Mouse (Mus musculus): Measurements from ENCODE around the gene Gpatch3.

Gene Gpatch3

DNA sequence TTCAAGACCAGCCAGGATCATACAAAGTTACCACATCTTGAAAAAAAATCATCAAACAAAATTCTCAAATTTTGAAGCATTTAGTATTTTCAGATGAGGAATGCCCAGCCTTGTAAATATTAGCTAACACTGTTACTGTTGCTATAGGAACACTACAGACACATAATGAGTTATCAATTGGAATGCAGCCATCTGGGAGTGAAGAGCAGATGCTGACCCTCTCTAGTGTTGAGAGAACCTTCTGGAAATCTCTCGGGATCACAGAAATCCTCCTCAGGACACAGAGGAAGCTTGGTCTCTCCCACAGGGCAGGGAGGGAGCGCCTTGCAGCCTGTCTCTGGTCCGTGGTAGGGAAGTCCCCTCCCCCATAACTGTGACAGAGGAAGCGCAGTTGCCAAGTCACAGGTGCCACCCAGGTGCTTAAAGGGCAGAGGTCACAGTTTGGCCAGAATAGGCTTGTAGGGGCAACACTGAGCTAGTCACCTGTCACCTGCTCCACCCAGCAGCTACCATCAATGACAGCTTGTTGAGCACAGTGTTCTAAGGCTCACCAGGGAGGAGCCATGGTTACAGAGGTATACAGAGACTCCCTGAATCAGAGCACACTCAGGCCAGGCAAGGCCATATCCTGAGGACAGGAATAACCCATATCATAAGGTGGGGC, 45.1 kb downstream of the Gpatch3 start:
- no peak for DNase-seq (ENCODE audit: low read depth, low spot score)

DNA sequence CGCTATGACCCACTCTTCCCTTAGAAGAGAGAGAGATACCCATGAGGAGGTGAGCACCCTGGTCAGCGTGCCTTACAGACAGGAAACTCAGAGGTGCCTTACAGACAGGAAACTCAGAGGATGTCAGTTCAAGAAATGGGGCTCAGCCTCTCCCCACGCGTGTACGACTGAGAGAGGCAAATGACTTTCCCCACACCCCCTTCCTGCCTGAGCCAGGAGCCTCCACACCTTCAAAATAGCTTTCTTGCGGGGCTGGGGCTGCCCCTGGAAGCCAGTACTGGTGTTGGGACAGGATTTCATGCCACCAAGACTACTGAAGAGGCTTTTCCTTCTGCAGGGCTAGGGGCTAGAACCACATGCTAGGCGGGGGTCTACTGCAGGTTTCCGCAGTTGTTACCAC, 46.1 kb downstream of the Gpatch3 start:
- DNase-seq (ENCODE audit: low read depth, low spot score) = no peak

DNA sequence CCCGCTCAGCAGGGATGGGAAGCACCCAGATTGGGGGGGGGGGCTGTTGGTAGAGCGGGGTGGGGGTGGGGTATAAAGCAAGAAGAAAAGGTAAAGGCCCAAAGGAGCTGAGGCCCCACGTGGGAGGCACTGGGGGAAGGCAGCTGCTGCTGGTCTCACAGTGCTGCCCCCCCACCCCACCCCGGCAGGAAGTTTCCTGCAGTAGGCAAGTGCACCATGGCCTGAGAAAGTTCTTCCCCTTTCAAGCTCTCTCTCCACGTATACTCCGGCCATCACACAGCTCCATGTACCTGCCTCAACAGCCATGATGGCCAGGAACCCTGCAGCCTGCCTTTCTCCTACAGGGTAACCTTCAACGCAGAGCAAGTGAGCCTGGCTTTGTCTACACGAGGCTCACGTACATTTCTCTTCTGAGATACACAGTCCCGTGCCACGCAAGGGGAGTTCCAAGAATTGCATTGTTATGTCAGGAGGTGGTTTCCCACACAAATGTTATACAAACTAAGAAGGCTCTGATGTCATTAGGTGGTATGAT, 47.7 kb downstream of the Gpatch3 start:
- DNase-seq (ENCODE audit: low read depth, low spot score) = no peak

DNA sequence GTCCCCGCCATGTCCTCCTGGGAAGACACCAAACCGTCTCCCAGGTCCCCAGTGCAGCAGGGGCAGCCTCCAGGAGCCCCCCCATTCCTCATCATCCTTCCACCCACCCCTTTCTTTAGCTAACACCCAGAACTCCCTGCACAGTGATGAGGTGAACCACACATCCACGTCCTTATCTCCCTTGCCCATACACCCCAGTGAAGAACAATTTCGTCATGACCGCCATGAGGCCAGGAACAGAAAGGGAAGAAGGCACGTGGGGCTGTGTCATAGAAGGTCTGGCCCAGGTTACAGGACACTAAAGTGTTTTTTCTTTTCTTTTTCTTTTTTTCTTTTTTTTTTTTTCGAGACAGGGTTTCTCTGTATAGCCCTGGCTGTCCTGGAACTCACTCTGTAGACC, 50.3 kb downstream of the Gpatch3 start:
- DNase-seq (ENCODE audit: low read depth, low spot score) = no peak

DNA sequence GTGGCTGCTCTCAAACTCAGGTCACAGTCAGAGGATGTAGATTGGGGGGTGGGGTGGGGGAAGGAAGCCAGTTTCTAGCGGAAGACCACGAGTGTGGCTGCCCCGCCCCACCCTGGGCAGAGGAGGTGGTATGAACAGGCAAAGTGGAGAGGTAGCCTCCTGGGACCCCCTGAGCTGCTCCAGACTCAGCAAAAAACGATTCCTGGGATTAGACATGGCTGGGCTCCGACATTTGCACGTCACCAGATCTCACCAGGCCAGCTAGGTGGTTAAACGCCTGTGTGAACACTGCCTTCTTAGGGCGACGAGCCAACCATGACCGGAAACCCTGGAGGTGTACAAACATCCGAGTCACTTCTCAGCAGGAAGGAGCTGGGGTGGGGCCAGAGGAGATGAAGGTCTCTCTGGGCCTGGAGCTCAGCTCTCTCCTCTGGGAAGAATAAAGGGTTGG, 51.1 kb downstream of the Gpatch3 start:
- no peak for DNase-seq (ENCODE audit: low read depth, low spot score)

DNA sequence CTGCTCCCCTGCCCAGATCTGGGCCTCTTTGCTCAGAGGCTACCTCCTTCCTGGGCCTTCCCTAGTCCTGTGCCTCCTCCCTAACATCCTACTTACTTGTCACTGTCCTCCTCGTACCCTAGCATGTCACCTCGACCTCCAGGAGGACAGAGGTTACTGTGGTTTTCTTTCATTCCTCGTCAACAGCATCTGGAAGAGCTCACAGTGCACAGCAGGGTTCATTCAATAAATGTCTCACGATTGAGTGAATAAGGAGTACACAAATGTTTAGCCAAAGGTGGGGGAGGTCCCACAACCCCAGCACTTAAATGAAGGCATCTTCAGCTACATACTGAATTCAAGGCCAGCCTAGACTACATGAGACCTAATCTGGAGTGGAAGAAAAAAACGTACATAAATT, 51.7 kb downstream of the Gpatch3 start:
- DNase-seq (ENCODE audit: low read depth, low spot score) = no peak

DNA sequence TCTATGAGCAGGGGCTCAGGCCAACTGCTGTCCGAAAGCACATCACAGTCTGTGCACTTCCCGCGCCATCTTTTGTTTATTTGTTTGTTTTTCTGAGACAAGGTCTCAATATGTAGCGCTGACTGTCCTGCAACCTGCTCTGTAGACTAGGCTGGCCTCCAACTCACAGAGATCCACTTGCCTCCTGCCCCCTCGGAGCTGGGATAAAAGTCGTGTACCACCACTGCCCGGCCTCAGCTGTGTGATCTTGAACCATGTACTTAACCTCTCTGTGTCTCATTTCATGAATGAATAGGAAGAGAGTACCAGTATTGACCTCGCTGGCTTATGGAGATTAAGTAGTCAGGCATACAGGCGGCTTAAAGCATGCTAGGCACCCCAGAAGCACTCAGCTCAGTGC, 52.1 kb downstream of the Gpatch3 start:
- DNase-seq (ENCODE audit: low read depth, low spot score) = no peak

DNA sequence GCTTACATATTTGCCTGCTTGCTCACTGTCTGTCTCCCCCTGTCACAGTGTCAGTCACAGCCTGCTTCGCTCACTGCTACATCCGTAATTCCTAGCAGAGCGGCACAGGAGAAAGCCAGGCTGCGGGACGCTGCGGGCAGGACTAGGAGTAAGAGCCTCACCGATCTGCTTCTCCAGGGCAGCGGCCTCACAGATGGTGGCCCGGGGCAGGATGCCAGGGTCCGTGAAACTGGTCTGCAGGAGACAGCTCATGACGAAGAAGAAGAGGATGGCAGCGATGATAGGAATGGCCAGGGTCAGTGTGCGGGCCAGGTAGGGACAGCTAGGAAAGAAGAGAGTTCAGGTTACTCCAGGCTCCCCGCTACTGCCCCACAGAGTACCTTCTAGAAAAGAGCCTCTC, 52.5 kb downstream of the Gpatch3 start:
- DNase-seq (ENCODE audit: low read depth, low spot score) = no peak

DNA sequence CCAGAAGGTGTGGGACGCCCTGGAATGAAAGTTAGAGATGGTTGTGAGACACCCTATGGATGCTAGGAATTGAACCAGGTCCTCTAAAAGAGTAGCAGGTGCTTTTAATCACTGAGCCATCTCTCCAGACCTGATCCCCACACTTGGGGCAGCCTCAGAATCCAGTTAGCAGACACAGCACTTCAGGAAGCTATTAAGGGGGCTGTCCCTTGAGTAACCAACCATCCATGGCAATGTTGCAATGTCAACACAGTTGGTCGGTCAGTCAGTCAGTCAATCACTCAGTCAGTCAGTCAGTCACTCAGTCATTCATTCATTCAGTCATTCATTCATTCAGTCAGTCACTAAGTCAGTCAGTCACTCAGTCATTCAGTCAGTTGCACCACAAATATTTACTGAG, 54.0 kb downstream of the Gpatch3 start:
- no peak for DNase-seq (ENCODE audit: low read depth, low spot score)

DNA sequence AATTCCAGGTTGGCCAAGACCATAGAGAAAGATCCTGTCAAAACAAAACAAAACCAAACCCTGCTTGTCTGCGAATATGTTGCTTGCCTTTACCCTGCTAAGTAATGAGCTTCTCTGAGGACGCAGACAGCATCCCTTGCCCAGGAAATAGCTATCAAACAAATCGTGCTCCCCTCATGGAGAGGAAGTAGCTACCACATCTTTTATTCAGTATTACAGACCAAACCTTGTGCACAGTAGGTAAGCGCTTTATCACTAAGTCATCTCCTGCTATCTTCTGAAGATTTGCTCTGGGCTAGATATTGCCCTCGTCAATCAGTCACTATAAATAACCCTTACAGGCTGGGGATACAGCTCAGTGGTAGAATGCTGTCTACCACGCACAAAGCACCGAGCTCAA, 54.6 kb downstream of the Gpatch3 start:
- no peak for DNase-seq (ENCODE audit: low read depth, low spot score)

DNA sequence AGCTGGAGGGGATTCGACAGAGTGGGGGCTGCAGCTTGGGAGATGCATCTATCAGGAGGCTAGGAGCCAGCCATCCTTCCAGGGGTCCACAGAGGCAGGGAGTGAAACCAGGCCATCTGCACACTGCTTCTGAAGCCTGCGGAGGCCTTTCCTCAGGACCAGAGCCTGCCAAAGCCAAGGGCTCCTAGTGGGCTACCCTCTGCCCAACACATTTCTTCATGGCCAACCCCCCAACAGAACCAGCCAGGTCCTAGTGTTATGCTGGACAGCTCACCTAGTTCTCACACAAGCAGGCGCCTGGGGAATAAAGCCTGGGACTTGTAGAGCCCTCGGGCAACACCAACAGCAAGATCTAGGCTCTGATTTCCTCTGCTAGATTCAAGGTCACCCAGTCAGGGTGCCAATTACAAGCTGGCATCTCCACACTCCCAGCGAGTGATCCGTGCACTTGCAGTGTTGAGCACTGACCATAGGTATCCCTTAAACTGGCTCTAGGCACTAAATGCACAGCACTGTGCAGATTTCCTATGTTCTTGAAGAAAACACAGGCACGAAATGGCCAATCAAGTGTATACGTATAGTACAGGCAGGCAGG, 55.9 kb downstream of the Gpatch3 start:
- DNase-seq (ENCODE audit: low read depth, low spot score) = no peak

DNA sequence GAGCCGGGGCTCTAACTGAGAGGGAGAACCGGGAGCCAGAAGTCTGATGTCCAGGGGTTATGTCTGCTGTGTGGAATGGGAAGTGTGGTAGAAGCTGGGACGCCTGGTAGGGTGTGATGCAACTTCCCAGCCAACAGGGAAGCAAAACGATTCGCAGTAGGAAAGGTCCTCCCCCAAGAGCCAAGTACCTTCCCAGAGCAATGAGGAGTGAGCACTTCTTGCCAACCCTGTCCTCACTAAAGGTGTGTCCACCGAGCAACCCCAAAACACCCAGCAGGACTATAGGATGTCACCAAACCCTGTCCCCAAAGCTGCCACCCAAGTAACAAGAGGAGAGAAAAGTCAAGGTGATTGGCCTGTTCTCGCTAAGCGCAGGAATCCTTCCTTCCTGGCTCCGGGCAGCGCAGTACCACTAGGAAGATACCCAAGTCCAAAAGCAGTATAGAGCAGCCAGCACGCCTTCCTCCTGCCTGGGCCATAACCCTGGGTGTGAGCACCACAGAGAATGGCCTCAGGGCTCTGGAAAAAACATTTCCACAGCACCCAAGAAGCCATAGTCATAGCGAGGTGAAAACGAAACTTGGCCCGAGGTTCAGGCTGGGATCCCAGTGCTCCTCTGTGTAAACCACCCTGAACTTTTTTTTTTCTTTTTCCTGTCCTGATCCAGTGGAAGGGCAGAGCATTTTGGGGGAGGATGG, 56.7 kb downstream of the Gpatch3 start:
- no peak for DNase-seq (ENCODE audit: low read depth, low spot score)

DNA sequence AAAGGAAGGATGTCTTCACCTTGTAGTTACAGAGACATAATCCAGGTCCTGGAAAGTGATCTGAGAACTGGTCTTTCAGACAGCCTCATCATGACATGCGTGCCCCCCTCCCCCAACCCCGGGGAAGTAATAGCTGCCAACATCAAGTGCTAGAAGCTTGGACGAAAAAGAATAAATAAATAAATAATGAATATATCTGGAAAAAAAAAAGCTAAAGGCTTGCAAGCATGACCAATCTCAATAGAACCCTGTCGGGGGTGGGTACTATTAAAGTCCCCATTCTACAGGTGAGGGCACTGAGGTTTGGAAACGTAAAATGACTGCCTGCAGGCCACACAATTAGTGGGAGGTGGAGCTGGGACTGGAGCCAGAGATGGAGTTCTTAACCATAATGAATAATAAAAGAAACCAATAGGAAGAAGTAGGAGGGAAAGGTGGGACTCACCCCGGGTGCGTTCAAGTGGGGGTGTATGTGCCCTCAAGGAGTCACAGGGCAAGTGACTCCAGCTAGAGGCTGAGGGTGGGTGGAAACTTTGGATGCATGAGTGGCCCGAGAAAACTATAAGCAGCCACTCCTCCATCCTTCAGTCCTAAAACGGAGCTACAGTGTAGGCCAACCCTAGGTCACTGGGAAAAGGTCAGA, 57.3 kb downstream of the Gpatch3 start:
- DNase-seq (ENCODE audit: low read depth, low spot score) = no peak

DNA sequence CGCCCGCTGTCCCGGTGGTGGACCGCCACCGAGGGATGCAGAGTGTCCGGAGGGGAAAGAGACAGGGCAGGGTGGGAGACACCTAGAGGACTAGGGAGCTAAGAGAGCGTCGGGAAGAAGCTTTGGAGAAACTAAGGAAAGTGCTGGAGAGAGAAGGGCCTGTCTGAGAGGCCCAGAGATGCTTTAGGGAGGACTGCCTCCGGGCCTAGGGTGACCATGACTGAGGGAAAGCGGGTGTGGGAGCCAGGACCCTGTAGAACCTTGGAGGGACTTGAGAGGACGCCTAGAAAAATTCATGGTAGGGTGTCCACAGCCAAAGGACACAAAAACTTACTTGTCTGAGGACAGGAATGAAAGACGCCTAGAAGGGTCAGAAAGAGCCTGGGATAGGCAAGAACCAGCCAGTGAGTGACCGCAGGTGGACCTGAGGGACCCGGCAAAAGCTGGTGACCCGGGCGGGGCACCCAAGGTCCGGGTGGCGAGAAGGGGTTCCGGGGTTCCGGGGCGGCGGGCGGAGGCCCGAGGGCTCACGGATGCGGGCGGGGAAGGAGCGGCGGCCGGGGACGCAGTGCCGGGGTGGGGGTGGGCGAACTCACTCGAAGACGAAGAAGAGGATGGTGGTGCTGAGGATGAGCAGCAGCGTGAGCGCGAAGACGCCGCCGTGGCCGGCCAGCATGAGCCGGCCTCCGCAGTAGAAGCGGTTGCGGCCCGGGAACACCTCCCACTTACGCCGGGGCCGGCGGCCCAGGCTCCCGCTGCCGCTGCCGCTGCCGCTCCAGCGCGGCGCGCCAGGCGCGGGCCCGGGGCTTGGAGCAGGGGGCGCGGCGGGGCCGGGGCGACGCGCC, 58.2 kb downstream of the Gpatch3 start:
- no peak for DNase-seq (ENCODE audit: low read depth, low spot score)

DNA sequence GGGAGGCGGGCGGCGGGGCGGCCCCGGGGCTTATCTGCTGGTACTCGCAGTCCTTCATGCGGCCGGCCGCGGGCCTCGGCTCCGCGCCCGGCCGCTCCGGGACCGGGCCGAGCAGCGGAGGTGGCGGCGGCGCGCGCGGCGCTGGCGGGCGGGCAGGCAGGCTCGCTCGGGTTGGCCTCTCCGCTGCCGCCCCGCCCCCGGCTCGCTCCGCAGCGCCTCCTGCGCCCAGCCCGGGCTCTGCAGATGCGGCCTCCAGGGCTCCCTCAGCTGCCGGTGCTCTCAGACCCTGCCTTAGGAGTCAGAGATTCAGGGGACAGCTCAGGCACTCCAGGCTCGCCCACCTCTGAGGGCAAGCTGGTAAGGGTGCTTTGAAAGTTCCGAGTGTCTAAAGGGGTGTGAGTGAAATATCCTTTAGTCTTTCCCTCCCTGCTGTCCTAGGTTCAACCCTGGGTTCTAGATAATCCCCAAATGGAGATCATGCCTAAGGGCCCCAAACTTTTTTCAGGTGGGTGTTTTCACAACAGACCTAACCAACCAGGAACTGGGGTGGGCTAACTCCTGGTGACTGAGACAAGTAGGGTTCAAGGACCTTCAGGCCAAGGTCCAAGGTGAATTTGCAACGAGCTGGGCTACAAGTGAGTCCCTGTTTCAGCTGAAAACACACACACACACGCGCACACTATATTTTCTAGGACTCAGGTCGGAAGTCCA, 58.9 kb downstream of the Gpatch3 start:
- peak; percentile 72 for DNase-seq (ENCODE audit: low read depth, low spot score)
